Mouse (Mus musculus) lung, postnatal 10 days (tissue): ENCODE results near the gene Ifitm10.
"Not testable (repeated sequence)": the region's sequence is repeated elsewhere in the genome, so short reads cannot be mapped to it uniquely, and the experiment has no call there.

Source experiments
- DNase-seq: peaks from one replicate; pipeline ENCODE4 v3.0.0; 2021

Gene Ifitm10

DNA sequence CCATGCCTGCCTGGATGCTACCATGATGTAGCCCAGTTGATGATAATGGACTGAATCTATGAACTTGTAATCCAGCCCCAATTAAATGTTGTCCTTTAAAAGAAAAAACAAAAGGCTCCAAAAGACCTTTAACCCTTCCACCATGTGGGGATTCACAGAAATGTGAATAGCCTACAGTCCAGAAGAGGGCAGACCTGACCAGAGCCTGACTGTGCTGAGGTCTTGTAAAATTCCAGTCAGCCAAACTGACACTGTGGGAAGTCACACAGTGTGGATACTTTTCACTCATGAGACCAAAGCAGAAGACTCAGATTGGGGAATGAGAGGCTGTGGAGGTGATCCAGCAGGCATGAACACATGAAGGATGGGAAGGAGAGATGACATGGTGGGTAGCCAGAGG lies 12.8 kb downstream of the Ifitm10 start:
- DNase-seq: no peak

GRCm38 (mm10) chr7:142359129-142359528 lies 14.4 kb downstream of the Ifitm10 start:
- no peak for DNase-seq

DNA sequence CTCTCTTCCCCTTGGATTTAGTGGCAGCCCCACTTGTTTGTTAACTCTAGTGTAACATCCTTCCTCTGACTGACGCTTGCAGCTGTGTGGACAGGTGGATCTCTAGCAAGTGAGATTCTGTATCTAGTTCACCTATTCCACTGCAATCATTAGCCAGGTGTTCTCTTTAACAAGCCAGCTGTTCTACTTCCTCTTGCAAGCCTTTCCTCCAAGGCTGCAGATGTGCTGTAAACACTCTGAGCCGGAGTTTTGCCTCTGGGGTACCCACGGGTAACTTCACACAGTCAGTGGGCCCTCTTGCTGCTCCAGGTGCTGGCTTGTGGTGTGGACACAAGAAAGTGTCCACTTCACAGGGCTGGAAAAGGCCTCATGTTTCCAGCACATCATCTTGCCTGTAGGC lies 16.0 kb downstream of the Ifitm10 start:
- DNase-seq: no peak

- DNase-seq: no peak
These were observed 18.8 kb downstream of the Ifitm10 start for GRCm38 (mm10) chr7:142354661-142355233.

GRCm38 (mm10) chr7:142353854-142354253 lies 19.7 kb downstream of the Ifitm10 start:
- no peak for DNase-seq

DNA sequence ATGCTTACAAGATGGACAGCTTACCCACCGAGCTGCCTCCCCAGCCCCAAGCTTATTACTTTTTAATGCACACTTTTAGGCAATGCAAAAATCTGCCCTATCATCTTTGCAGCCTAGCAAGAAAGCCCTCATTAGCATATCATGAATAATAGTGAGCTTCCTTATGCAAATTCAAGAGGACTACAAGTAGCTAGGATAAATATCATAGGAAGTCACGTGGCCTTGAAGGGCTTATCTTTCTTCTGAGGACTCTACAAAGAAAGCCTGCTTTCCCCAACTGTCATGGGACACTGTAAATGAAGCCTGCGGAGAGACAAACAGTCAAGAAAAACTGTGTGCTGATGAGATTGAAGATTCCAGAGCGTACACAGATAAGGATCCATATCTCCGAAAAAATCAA lies 22.0 kb downstream of the Ifitm10 start:
- DNase-seq: no peak

DNA sequence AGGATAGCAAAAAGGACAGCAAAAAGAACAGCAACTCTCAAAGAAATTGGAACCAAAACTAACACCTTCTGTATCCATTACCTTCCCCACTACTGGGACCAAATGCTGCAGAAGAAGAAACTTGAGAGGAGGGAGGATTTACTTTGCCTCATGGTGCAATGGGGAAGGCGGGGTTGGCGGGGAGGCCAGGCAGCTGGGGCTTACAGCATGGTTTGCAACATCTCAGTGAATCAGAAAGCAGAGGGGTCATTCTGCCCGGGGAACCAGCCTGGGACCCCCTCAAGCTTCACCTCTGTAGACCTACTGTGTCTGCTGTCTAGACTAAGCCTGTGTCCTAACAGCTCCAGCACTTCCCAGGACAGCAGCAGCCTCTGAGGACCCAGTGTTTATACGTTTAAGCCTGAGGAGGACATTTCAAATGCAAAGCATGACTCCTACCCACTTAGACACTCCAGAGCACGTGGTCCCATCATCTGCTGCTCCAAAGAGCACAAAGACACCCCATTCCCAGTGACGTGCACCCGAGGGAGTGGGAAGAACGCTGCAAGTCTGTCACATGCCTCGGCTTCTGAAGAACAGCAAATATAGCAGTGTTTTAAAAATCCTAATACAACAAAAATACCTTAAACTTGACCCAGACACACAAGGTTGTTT lies 24.1 kb downstream of the Ifitm10 start:
- DNase-seq: peak; percentile 57

- DNase-seq: no peak
These were observed 26.0 kb downstream of the Ifitm10 start for GRCm38 (mm10) chr7:142347542-142347941.

GRCm38 (mm10) chr7:142342247-142342640 lies 31.3 kb downstream of the Ifitm10 start:
- no peak for DNase-seq

- DNase-seq: no peak
These were observed 31.8 kb downstream of the Ifitm10 start for GRCm38 (mm10) chr7:142341564-142342246.

GRCm38 (mm10) chr7:142340269-142340970 lies 33.1 kb downstream of the Ifitm10 start:
- no peak for DNase-seq

DNA sequence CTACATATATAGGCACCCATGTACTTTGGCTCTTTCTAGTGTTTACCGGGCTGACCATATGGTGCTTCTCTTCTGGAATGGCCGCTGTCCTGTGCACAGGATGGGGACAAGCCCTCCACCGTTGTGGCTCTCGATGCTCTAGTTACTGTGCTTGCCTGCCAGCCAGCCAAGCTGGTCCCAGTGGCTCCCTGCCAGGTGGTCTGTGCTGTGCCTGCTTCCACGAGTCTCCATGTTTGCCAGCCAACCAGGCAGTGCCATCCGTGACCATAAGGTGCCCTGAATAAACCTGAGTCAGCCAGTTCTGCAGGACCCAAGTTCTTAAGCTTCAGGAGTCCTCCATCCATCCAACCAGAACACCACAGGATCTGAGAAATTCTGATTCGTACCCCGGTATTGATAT lies 38.4 kb downstream of the Ifitm10 start:
- no peak for DNase-seq

GRCm38 (mm10) chr7:142334246-142334645 lies 39.3 kb downstream of the Ifitm10 start:
- peak; percentile 92 for DNase-seq

- DNase-seq: not testable (repeated sequence)
These were observed 40.8 kb downstream of the Ifitm10 start for GRCm38 (mm10) chr7:142332741-142333140.

DNA sequence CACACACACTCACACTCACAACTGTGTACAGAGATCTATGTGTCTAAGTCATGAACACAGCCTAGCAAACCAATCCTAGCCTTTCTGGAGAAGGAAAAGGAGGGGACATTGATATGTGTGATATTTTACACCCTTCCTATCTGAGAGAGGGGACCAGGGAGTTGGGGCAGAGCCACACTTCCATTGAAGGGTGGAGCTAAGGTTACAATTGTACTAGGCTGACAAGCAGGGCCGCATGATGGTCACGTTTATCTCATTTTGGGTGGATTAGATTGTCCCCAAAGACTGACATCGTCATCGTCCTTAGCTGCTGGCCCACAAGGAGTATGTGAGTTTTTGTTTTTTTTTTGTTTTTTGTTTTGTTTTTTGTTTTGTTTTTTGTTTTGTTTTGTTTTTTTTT lies 42.3 kb downstream of the Ifitm10 start:
- no peak for DNase-seq

GRCm38 (mm10) chr7:142330271-142330724 lies 43.3 kb downstream of the Ifitm10 start:
- DNase-seq: peak; percentile 51

- DNase-seq: no peak
These were observed 45.0 kb downstream of the Ifitm10 start for GRCm38 (mm10) chr7:142328507-142328906.

DNA sequence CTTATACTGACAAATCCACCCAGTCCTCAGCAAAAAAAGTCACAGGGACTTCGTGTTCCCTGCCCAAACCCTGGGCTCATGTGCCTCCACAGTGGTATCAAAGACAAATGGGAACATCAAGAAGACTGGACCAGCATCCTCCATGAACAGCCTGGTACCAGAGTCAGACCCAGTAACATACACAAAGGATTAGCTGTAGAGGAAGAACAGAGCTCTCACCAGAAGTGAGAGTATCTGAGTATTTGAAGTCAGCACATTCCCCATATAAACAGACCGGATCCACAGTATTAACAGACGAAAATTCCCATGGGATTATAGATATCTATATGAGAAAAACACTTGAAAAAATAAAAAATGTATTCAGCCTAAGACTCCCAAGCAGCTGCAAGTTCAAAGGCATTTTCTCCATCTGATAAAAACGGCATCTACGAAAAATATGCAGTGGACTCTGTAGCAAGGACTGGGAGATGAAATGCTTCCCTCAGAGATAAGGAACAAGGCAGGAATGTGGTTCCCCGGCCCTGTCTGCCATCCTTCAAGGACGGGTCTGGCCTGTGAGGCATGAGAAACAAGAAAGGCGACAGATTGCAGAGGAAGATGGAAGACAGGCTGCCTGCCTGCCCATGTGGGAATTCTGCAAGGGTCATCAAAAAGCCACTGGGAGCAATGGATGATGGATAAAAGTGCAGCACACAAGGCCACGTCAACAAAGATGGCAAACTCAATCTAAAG lies 46.7 kb downstream of the Ifitm10 start:
- no peak for DNase-seq

DNA sequence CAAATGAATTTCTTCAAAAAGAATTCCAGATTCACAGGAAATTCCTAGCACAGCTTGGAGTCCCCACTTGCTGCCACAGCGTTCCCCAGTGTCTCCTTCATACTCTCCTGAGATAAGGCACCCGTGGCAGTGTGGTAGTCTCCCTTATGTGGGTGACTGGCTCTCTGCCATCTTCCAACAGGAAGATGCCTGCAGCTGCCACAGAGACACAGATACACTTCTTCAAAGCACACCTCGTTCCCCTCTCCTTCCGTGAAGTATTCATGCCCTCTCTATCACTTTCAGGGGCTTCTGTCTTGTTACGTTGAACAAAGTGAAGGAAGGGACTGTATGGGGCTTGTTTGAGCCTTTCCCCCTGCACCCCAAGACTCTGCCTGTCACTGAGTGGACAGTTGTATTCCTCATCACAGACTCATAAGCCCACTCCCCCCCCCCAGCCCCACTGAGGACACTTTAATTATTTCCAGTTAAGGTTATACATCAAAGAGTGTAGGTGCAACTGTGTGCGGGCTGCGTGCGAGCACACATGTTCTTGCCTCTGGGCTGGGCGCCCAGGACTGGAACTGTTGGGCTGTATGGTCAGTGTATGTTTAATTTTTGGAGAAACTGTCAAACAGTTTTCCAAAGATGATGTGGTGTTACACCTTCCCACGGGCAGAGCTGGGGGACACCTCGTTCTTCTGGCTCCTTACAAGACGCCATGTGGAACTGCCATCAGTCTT lies 50.0 kb downstream of the Ifitm10 start:
- no peak for DNase-seq

DNA sequence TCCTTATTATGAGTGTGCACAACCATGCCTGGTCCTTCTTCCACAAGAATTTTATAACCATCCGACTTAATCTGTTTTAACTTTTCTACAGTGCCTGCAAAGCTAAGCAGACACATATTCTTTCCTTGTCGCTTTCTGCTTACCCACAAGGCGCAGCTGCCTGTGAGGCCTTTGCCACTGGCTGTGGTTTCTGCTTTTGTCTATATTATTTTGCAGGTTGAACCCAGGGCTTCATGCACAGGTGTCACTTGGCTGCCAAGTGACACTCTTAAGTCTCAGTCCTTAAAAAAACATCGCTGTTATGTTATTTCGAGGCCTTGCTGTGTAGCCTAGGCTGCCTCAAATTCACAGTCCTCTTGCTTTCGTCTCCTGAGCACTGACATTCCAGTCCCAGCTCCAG lies 50.9 kb downstream of the Ifitm10 start:
- no peak for DNase-seq

- DNase-seq: not testable (repeated sequence)
These were observed 51.8 kb downstream of the Ifitm10 start for GRCm38 (mm10) chr7:142321637-142322306.

- DNase-seq: no peak
These were observed 52.6 kb downstream of the Ifitm10 start for GRCm38 (mm10) chr7:142320906-142321305.
